In the genomic region with DNA sequence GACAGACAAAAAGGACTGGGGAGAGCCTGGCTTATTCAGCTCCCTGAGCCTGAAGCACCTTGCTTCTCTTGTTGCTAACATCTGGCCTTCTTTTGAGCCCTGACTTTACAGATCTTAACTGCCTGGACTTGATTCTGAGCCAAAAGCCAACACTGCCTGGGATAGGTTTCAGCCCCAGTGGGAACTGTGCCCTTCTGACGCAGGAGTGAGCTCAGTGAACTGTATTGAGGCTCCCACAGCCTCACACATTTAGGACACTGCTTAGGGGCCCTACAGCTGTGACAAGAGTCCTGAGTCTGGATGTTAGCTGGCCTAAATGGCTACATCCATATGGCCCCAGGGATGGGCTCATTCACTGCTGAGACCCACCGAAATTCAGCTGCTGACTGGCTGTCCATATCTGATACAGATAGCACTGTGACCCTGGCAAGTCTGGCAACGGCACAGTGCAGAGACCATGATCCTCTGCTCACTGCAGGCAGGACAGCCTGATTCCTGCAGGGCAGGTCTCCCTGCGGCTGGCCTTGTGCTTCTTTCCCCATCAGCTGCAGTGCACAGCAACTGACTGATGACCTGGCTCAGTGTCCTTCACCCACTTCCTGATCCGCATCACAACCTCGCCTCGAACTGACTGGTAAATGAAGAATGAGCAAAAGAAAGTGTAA, we compare ENCODE assay signal across 14 mouse cellular contexts. TPM values are rescaled to one million over a fixed set of nuclear protein-coding genes. Genes with fewer than 3 reads are reported as not detected.
DNase-seq lines count a peak whose midpoint lies in the region; ATAC-seq lines count a peak whose summit lies in the region.
"Had no signal": no experiment of that assay in that cellular context is flagged by ENCODE, and none has a peak within 500 bp of the region (broad histone marks: within the 10 kb centered on the region; RNA-seq: fewer than 3 reads in every experiment).

No protein-coding gene starts in this region.

- no peaks in the 10 kb centered on the region for H3K4me1 ChIP-seq in embryonic facial prominence, embryonic 14.5 days (ENCODE audit: control insufficient read depth, insufficient read depth, low read length)
- H3K4me1 ChIP-seq in embryonic facial prominence, embryonic 10.5 days, result peaks cover 4% of the 10 kb centered on the region; the same call in 1 of the 2 replicates
- no peaks in the 10 kb centered on the region for H3K4me1 ChIP-seq in heart, embryonic 10.5 days
- no peaks in the 10 kb centered on the region for H3K4me1 ChIP-seq in midbrain, embryonic 10.5 days
- H3K4me1 ChIP-seq: hindbrain, embryonic 10.5 days; liver, embryonic 13.5 days had no signal

- H3K4me2 ChIP-seq in embryonic facial prominence, embryonic 14.5 days (ENCODE audit: low read depth, low read length), result no peak overlapping the region
- H3K4me2 ChIP-seq: liver, embryonic 13.5 days had no signal

- no peaks in the 10 kb centered on the region for H3K9me3 ChIP-seq in embryonic facial prominence, embryonic 14.5 days (ENCODE audit: control insufficient read depth, low read length)
- no peaks in the 10 kb centered on the region for H3K9me3 ChIP-seq in embryonic facial prominence, embryonic 10.5 days
- no peaks in the 10 kb centered on the region for H3K9me3 ChIP-seq in heart, embryonic 10.5 days
- no peaks in the 10 kb centered on the region for H3K9me3 ChIP-seq in midbrain, embryonic 10.5 days (replicated peaks)
- H3K9me3 ChIP-seq: hindbrain, embryonic 10.5 days; liver, embryonic 13.5 days had no signal

- 90% methylated on average over 7 of the region's 7 CpGs for WGBS in embryonic facial prominence, embryonic 14.5 days
- 93% methylated on average over 7 of the region's 7 CpGs for WGBS in embryonic facial prominence, embryonic 10.5 days
- 80% methylated on average over 7 of the region's 7 CpGs for WGBS in heart, embryonic 10.5 days
- 91% methylated on average over 7 of the region's 7 CpGs for WGBS in midbrain, embryonic 10.5 days

- H3K36me3 ChIP-seq in embryonic facial prominence, embryonic 14.5 days (ENCODE audit: control insufficient read depth, insufficient read depth, low read length), result peaks cover 89% of the 10 kb centered on the region
- H3K36me3 ChIP-seq in embryonic facial prominence, embryonic 10.5 days (replicated peaks), result peaks cover 87% of the 10 kb centered on the region
- peaks cover 89% of the 10 kb centered on the region for H3K36me3 ChIP-seq in heart, embryonic 10.5 days
- H3K36me3 ChIP-seq in midbrain, embryonic 10.5 days, result peaks cover 98% of the 10 kb centered on the region

- no peak overlapping the region for H3K27ac ChIP-seq in embryonic facial prominence, embryonic 14.5 days (replicated peaks; ENCODE audit: low read depth, low read length)
- H3K27ac ChIP-seq in embryonic facial prominence, embryonic 10.5 days (replicated peaks), result no peak overlapping the region
- H3K27ac ChIP-seq in heart, embryonic 10.5 days, result no peak overlapping the region
- H3K27ac ChIP-seq in midbrain, embryonic 10.5 days (replicated peaks), result no peak overlapping the region
- H3K27ac ChIP-seq: heart, adult 2 months; hindbrain, embryonic 10.5 days; left cerebral cortex, adult 2 months; liver, embryonic 13.5 days had no signal

- ATAC-seq in embryonic facial prominence, embryonic 14.5 days (ENCODE audit: low read depth), result no peak
- ATAC-seq: forebrain, postnatal 0 days had no signal

- H3K27me3 ChIP-seq in embryonic facial prominence, embryonic 14.5 days (replicated peaks; ENCODE audit: control insufficient read depth, insufficient read depth, low read length), result no peaks in the 10 kb centered on the region
- no peaks in the 10 kb centered on the region for H3K27me3 ChIP-seq in embryonic facial prominence, embryonic 10.5 days (replicated peaks; ENCODE audit: low read depth, poor library complexity, severe bottlenecking)
- no peaks in the 10 kb centered on the region for H3K27me3 ChIP-seq in heart, embryonic 10.5 days (ENCODE audit: insufficient read depth, poor library complexity, severe bottlenecking)
- H3K27me3 ChIP-seq in midbrain, embryonic 10.5 days (ENCODE audit: low read depth, poor library complexity, severe bottlenecking), result no peaks in the 10 kb centered on the region
- H3K27me3 ChIP-seq: liver, embryonic 13.5 days had no signal

- H3K9ac ChIP-seq in embryonic facial prominence, embryonic 14.5 days (ENCODE audit: low read depth, low read length), result no peak overlapping the region
- H3K9ac ChIP-seq: forebrain, postnatal 0 days; liver, embryonic 13.5 days had no signal

- H3K4me3 ChIP-seq in embryonic facial prominence, embryonic 14.5 days (ENCODE audit: low read depth, low read length), result no peak overlapping the region
- H3K4me3 ChIP-seq in embryonic facial prominence, embryonic 10.5 days, result no peak overlapping the region
- no peak overlapping the region for H3K4me3 ChIP-seq in heart, embryonic 10.5 days
- H3K4me3 ChIP-seq in midbrain, embryonic 10.5 days, result no peak overlapping the region
- H3K4me3 ChIP-seq: heart, adult 2 months; hindbrain, embryonic 10.5 days; left cerebral cortex, adult 2 months; liver, embryonic 13.5 days; myocyte had no signal

- peak; percentile 8 for DNase-seq in embryonic facial prominence, embryonic 14.5 days (ENCODE audit: low spot score)
- no peak for DNase-seq in embryonic facial prominence, embryonic 10.5 days (ENCODE audit: low spot score)
- peak; percentile 32 for DNase-seq in retina, postnatal 1 day
- no peak for DNase-seq in retina, embryonic 14.5 days (ENCODE audit: low spot score)
- DNase-seq in kidney, postnatal 10 days, result peak; percentile 29
- no peak for DNase-seq in heart, embryonic 10.5 days (ENCODE audit: low spot score)
- DNase-seq in lung, postnatal 14 days, result no peak
- DNase-seq in midbrain, embryonic 10.5 days (ENCODE audit: low spot score), result no peak
- DNase-seq: forebrain, postnatal 0 days; heart, adult 2 months; liver, embryonic 13.5 days had no signal

RNA-seq across cellular contexts. Expression of a gene that starts 11.4 kb away (rescaled TPM):
- polyA plus RNA-seq in embryonic facial prominence, embryonic 14.5 days (2014; fragmentation: Nextera tagmentation; extraction: Ambion mirVana), result 94.8 and 95.5 TPM in 2 replicates
- polyA plus RNA-seq in embryonic facial prominence, embryonic 10.5 days (2016; fragmentation: Nextera tagmentation; extraction: Ambion mirVana), result 56.3 TPM in 2 replicates
- polyA plus RNA-seq in heart, embryonic 10.5 days (2016; fragmentation: Nextera tagmentation; extraction: Ambion mirVana), result 65.4 and 68.7 TPM in 2 replicates
- polyA plus RNA-seq in midbrain, embryonic 10.5 days (2016; fragmentation: Nextera tagmentation; extraction: Ambion mirVana), result 63.2 and 64.6 TPM in 2 replicates

RNA-seq across cellular contexts. Expression of a gene that starts 49.3 kb away (rescaled TPM):
- 10.3 and 10.5 TPM in 2 replicates for polyA plus RNA-seq in embryonic facial prominence, embryonic 14.5 days (2014; fragmentation: Nextera tagmentation; extraction: Ambion mirVana)
- polyA plus RNA-seq in embryonic facial prominence, embryonic 10.5 days (2016; fragmentation: Nextera tagmentation; extraction: Ambion mirVana), result 6.1 and 7.0 TPM in 2 replicates
- polyA plus RNA-seq in heart, embryonic 10.5 days (2016; fragmentation: Nextera tagmentation; extraction: Ambion mirVana), result 4.8 and 8.6 TPM in 2 replicates
- polyA plus RNA-seq in midbrain, embryonic 10.5 days (2016; fragmentation: Nextera tagmentation; extraction: Ambion mirVana), result 9.4 and 9.9 TPM in 2 replicates

Comparison
In these comparisons a context has a peak if more than half of its experiments do, and no peak if none do; other contexts are left out.
1. DNase-seq: peak in embryonic facial prominence, embryonic 14.5 days (single experiment), retina, postnatal 1 day (single experiment) and kidney, postnatal 10 days (single experiment); none in embryonic facial prominence, embryonic 10.5 days (single experiment), retina, embryonic 14.5 days (single experiment), heart, embryonic 10.5 days (single experiment), lung, postnatal 14 days (single experiment) and midbrain, embryonic 10.5 days (single experiment).